Mouse (Mus musculus) lung, postnatal 10 days (tissue): Measurements from ENCODE around the gene Vmn1r185.
"Not testable (repeated sequence)": the region's sequence is repeated elsewhere in the genome, so short reads cannot be mapped to it uniquely, and the experiment has no call there.

Source experiments
- DNase-seq: peaks from one replicate; pipeline ENCODE4 v3.0.0; 2021

Vmn1r185 gene

DNA sequence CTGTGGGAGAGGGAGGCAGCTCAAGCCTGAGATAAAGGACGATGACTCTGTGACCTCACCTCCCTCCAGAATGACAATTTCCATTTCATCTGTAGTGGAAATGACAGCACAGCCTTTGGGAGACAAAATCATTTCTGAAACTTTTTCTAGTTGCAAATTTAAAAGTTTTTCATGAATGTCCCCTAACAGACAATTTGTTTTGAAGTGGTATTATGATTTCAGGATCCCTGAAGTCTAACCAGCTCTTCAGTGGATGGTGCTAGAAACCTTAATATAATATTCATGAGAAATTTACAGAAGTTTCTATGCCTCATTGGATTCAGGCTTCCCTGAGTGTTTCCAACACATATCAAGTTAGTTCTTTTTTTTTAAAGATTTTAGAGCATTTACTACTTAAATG is at the start of gene Vmn1r185:
TSS of gene Vmn1r185 (minus strand) at position 101 of the 400 bp plus-strand sequence.
- DNase-seq, result not testable (repeated sequence)

GRCm38 (mm10) chr7:26667466-26667865 is 49.2 kb upstream of the Vmn1r185 start:
- DNase-seq, result not testable (repeated sequence)

GRCm38 (mm10) chr7:26666011-26666410 is 47.7 kb upstream of the Vmn1r185 start:
- no peak for DNase-seq

- no peak for DNase-seq
Measured at GRCm38 (mm10) chr7:26589774-26590173, 28.5 kb downstream of the Vmn1r185 start.

DNA sequence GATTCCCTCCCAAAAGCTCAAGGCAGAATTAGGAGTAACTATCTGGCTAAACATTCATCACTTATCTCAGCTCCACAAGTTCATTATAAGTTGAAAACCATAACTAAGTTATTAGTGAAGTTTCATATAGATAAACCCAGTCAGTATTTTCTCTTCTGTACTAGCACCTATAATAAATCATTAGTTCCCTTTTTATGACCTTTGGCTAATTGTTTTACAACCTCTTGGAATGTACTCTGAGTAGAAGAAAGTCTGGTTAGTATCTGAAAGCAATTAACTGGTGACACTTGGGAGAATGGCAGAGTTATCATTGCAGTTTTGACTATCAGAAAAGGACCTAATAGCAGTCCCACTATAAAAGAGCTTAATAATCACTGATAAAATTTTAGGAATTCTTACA is 29.2 kb downstream of the Vmn1r185 start:
- DNase-seq, result no peak
